Mouse (Mus musculus) heart, embryonic 16.5 days (tissue): ENCODE data around the gene Atad1. TPM values are rescaled to one million over a fixed set of nuclear protein-coding genes. Genes with fewer than 3 reads are reported as not detected.

ENCODE experiments used
- ATAC-seq: fragments of 200-750 bp; cut with Nextera tagmentation; replicated peaks from 2 replicates; pipeline ENCODE4 v1.8.0; 2017; ENCODE audit warnings: moderate number of reproducible peaks; ENCODE audit not compliant: insufficient read depth, low FRiP score; ENCODE audit errors: extremely low read depth
- H3K27ac ChIP-seq: fragments of 300-500 bp; sonication (generic); 2 replicates; pipeline ENCODE4 v1.5.1; 2014; ENCODE audit warnings: mild to moderate bottlenecking, low read length, control low read depth, moderate library complexity
- H3K27me3 ChIP-seq: fragments of 300-500 bp; sonication (generic); 2 replicates; pipeline ENCODE4 v1.6.1; 2014; ENCODE audit warnings: low read length, mixed read lengths; ENCODE audit not compliant: control insufficient read depth, insufficient read depth
- H3K36me3 ChIP-seq: fragments of 300-500 bp; sonication (generic); 2 replicates; pipeline ENCODE4 v1.6.1; 2014; ENCODE audit not compliant: control insufficient read depth, insufficient read depth
- H3K4me1 ChIP-seq: fragments of 300-500 bp; sonication (generic); 2 replicates; pipeline ENCODE4 v1.6.1; 2014; ENCODE audit warnings: low read length, mixed read lengths; ENCODE audit not compliant: control insufficient read depth, insufficient read depth
- H3K4me2 ChIP-seq: fragments of 300-500 bp; sonication (generic); 2 replicates; pipeline ENCODE4 v1.6.1; 2014; ENCODE audit warnings: low read depth, mild to moderate bottlenecking, control low read depth, low read length
- H3K4me3 ChIP-seq: fragments of 300-500 bp; sonication (generic); 2 replicates; pipeline ENCODE4 v1.5.1; 2014; ENCODE audit warnings: mild to moderate bottlenecking, control low read depth, low read length
- H3K9ac ChIP-seq: fragments of 300-500 bp; sonication (generic); 2 replicates; pipeline ENCODE4 v1.6.1; 2014; ENCODE audit warnings: low read length, control low read depth
- H3K9me3 ChIP-seq: fragments of 300-500 bp; sonication (generic); replicated peaks from 2 replicates; pipeline ENCODE4 v1.6.1; 2016; ENCODE audit warnings: low read length; ENCODE audit not compliant: control insufficient read depth
- WGBS: fragments of 180-500 bp; shearing (Covaris S2); extraction: QIAGEN DNeasy Blood & Tissue Kit; methylation state at CpG from one replicate; pipeline ENCODE4 v1.1.7; 2014; 5-methylcytosine and 5-hydroxymethylcytosine counted together
- polyA plus RNA-seq: library from polyadenylated mRNA; unstranded; fragments of >200 nt; fragmentation: Nextera tagmentation; extraction: Ambion mirVana; gene quantifications from 2 replicates; pipeline ENCODE4 v1.2.1, GENCODE M21; 2015

Gene Atad1
- polyA plus RNA-seq, 1 experiment from 2014 or later: 64.7 TPM

DNA sequence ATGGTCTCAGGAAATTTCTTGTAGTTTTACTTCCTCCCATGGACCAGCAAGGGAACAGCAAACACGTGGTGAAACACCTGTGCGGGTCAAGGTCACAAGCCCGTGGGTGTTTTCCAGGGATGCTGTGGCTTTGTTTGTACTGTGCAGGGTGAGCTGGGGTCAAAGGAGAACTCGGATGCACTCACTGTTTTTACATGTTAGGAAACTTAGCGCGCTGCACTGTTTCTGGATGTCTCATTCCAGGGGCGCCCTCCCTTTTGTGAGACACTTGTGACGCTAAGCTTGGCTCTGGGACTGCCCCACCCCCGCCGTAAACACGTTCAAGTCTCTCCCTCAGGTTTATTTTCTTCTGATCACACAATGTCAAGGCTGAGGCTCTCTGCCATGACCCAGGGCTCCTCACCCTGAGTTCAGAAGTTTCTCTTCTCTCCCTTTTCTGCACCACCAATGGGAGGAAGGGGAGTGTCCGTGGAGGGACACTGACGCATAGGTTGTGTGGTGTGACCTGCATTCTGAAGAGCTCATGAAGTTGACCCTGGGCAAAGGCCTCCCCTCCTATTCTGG is 112.7 kb downstream of the Atad1 start:
- 56% methylated on average over 13 of the region's 13 CpGs for WGBS
- ATAC-seq: no peak

GRCm38 (mm10) chr19:32622142-32622541 is 117.4 kb downstream of the Atad1 start:
- no peak overlapping the region for H3K9ac ChIP-seq
- 0 out of 2 replicates have a peak, but pooled peaks have one; percentile 28 for ATAC-seq
- no peaks in the 10 kb centered on the region for H3K36me3 ChIP-seq
- H3K27ac ChIP-seq: no peak overlapping the region
- H3K4me3 ChIP-seq: no peak overlapping the region
- WGBS: 60% methylated on average over 3 of the region's 3 CpGs
- H3K4me1 ChIP-seq: peaks cover 5% of the 10 kb centered on the region; the same call in 1 of the 2 replicates
- H3K9me3 ChIP-seq: no peaks in the 10 kb centered on the region
- H3K27me3 ChIP-seq: no peaks in the 10 kb centered on the region
- H3K4me2 ChIP-seq: no peak overlapping the region

More for the DNA sequence above, 112.7 kb downstream of the Atad1 start:
- H3K9ac ChIP-seq: no peak overlapping the region
- peaks cover 5% of the 10 kb centered on the region; the same call in 1 of the 2 replicates for H3K4me1 ChIP-seq
- H3K9me3 ChIP-seq: no peaks in the 10 kb centered on the region
- no peak overlapping the region; the same call in 1 of the 2 replicates for H3K4me2 ChIP-seq
- no peaks in the 10 kb centered on the region for H3K27me3 ChIP-seq
- H3K4me3 ChIP-seq: no peak overlapping the region
- H3K36me3 ChIP-seq: no peaks in the 10 kb centered on the region
- no peak overlapping the region for H3K27ac ChIP-seq

Other genes starting within 250 kb of the Atad1 start
- 5.2 and 5.8 TPM in 2 replicates for gene Papss2, start 144.0 kb downstream of the Atad1 start, polyA plus RNA-seq
- 4.7 and 5.1 TPM in 2 replicates for gene Pten, start 17.7 kb upstream of the Atad1 start, polyA plus RNA-seq